Mouse (Mus musculus): ENCODE data around the gene Stard8.
A peak's percentile ranks its signal among the peaks of the same experiment; 100 is the strongest.
"Not testable (repeated sequence)": the region's sequence is repeated elsewhere in the genome, so short reads cannot be mapped to it uniquely, and the experiment has no call there.

The Stard8 gene

GRCm38 (mm10) chrX:99046360-99047055 lies 43.5 kb downstream of the Stard8 start:
- no peak for DNase-seq (ENCODE audit: low read depth, low spot score)

- DNase-seq (ENCODE audit: low read depth, low spot score) = peak; percentile 67
Measured at GRCm38 (mm10) chrX:99048111-99048510, 45.1 kb downstream of the Stard8 start.

- peak; percentile 29 for DNase-seq (ENCODE audit: low read depth, low spot score)
Measured at GRCm38 (mm10) chrX:99049247-99049646, 46.2 kb downstream of the Stard8 start.

GRCm38 (mm10) chrX:99050736-99051481 lies 47.9 kb downstream of the Stard8 start:
- DNase-seq (ENCODE audit: low read depth, low spot score) = no peak

GRCm38 (mm10) chrX:99052255-99052654 lies 49.2 kb downstream of the Stard8 start:
- no peak for DNase-seq (ENCODE audit: low read depth, low spot score)

- DNase-seq (ENCODE audit: low read depth, low spot score) = no peak
Measured at GRCm38 (mm10) chrX:99054512-99054911, 51.5 kb downstream of the Stard8 start.

- DNase-seq (ENCODE audit: low read depth, low spot score) = peak; percentile 22
Measured at GRCm38 (mm10) chrX:99057772-99058440, 54.9 kb downstream of the Stard8 start.

GRCm38 (mm10) chrX:99059119-99059518 lies 56.1 kb downstream of the Stard8 start:
- DNase-seq (ENCODE audit: low read depth, low spot score) = peak; percentile 10

GRCm38 (mm10) chrX:99065582-99065981 lies 62.5 kb downstream of the Stard8 start:
- no peak for DNase-seq (ENCODE audit: low read depth, low spot score)

GRCm38 (mm10) chrX:99066550-99066949 lies 63.5 kb downstream of the Stard8 start:
- DNase-seq (ENCODE audit: low read depth, low spot score) = no peak

GRCm38 (mm10) chrX:99067232-99067631 lies 64.2 kb downstream of the Stard8 start:
- DNase-seq (ENCODE audit: low read depth, low spot score) = no peak

GRCm38 (mm10) chrX:99067671-99068151 lies 64.7 kb downstream of the Stard8 start:
- no peak for DNase-seq (ENCODE audit: low read depth, low spot score)

- no peak for DNase-seq (ENCODE audit: low read depth, low spot score)
Measured at GRCm38 (mm10) chrX:99071188-99071587, 68.1 kb downstream of the Stard8 start.

GRCm38 (mm10) chrX:99072596-99072995 lies 69.5 kb downstream of the Stard8 start:
- no peak for DNase-seq (ENCODE audit: low read depth, low spot score)

GRCm38 (mm10) chrX:99075111-99075510 lies 72.1 kb downstream of the Stard8 start:
- no peak for DNase-seq (ENCODE audit: low read depth, low spot score)

- no peak for DNase-seq (ENCODE audit: low read depth, low spot score)
Measured at GRCm38 (mm10) chrX:99076460-99076859, 73.4 kb downstream of the Stard8 start.

- DNase-seq (ENCODE audit: low read depth, low spot score) = not testable (repeated sequence)
Measured at GRCm38 (mm10) chrX:99078374-99078892, 75.4 kb downstream of the Stard8 start.

- no peak for DNase-seq (ENCODE audit: low read depth, low spot score)
Measured at GRCm38 (mm10) chrX:99092704-99093103, 89.7 kb downstream of the Stard8 start.

- DNase-seq (ENCODE audit: low read depth, low spot score) = not testable (repeated sequence)
Measured at GRCm38 (mm10) chrX:99111088-99111724, 108.2 kb downstream of the Stard8 start.

GRCm38 (mm10) chrX:99119510-99119909 lies 116.5 kb downstream of the Stard8 start:
- DNase-seq (ENCODE audit: low read depth, low spot score) = no peak

All from ES-CJ7 (cell line).